20 mouse cellular contexts compared by ENCODE assay signal in genomic region chr5:137753111-137753832, GRCm38 (mm10). TPM values are rescaled to one million over a fixed set of nuclear protein-coding genes. Genes with fewer than 3 reads are reported as not detected.
DNase-seq lines count a peak whose midpoint lies in the region; ATAC-seq and TF ChIP-seq lines count a peak whose summit lies in the region.
"Had no signal": no experiment of that assay in that cellular context is flagged by ENCODE, and none has a peak within 500 bp of the region (broad histone marks: within the 10 kb centered on the region; RNA-seq: fewer than 3 reads in every experiment).

No protein-coding gene starts in this region.

- TF ChIP-seq EP300 in stomach, postnatal 0 days (optimal IDR thresholded peaks at IDR 0.05) = no peak

- peaks cover 21% of the 10 kb centered on the region for H3K36me3 ChIP-seq in heart, embryonic 16.5 days (ENCODE audit: control insufficient read depth, insufficient read depth)
- H3K36me3 ChIP-seq in stomach, postnatal 0 days (ENCODE audit: control insufficient read depth, insufficient read depth, low read length) = peaks cover 25% of the 10 kb centered on the region

- peaks cover 11% of the 10 kb centered on the region for H3K4me1 ChIP-seq in lung, adult 2 months (ENCODE audit: control insufficient read depth, insufficient read depth, low read length)
- peaks cover 71% of the 10 kb centered on the region for H3K4me1 ChIP-seq in heart, embryonic 16.5 days (ENCODE audit: control insufficient read depth, insufficient read depth, low read length)
- peaks cover 6% of the 10 kb centered on the region; the same call in 1 of the 2 replicates for H3K4me1 ChIP-seq in stomach, postnatal 0 days (replicated peaks; ENCODE audit: control insufficient read depth, insufficient read depth)

- H3K27ac ChIP-seq in heart, embryonic 16.5 days (ENCODE audit: low read length) = peak overlapping the region; percentile 58
- H3K27ac ChIP-seq in stomach, postnatal 0 days (replicated peaks) = no peak overlapping the region
- H3K27ac ChIP-seq: embryonic facial prominence, embryonic 15.5 days; hindbrain, embryonic 14.5 days; left cerebral cortex, adult 2 months; limb, embryonic 12.5 days had no signal

- no peak for ATAC-seq in heart, embryonic 16.5 days (replicated peaks; ENCODE audit: extremely low read depth, insufficient read depth, low FRiP score)
- 0 out of 2 replicates have a peak, but pooled peaks have one; percentile 27 for ATAC-seq in stomach, postnatal 0 days (ENCODE audit: low FRiP score, low TSS enrichment)
- no peak for ATAC-seq in megakaryocyte, adult 5-6 weeks (ENCODE audit: poor library complexity, severe bottlenecking)
- ATAC-seq: intestine, postnatal 0 days; midbrain, embryonic 16.5 days; Patski had no signal

- H3K4me3 ChIP-seq in lung, adult 2 months (replicated peaks; ENCODE audit: extremely low read depth, low read depth, low read length) = no peak overlapping the region
- H3K4me3 ChIP-seq in heart, embryonic 16.5 days (ENCODE audit: low read length) = no peak overlapping the region
- H3K4me3 ChIP-seq in stomach, postnatal 0 days (ENCODE audit: low read depth, low read length) = no peak overlapping the region
- H3K4me3 ChIP-seq: embryonic facial prominence, embryonic 15.5 days; left cerebral cortex, adult 2 months; limb, embryonic 12.5 days had no signal

- H3K9ac ChIP-seq in heart, embryonic 16.5 days (ENCODE audit: low read length) = peak overlapping the region; percentile 55
- no peak overlapping the region for H3K9ac ChIP-seq in stomach, postnatal 0 days (ENCODE audit: low read length)
- H3K9ac ChIP-seq: embryonic facial prominence, embryonic 15.5 days; hindbrain, embryonic 14.5 days; limb, embryonic 12.5 days had no signal

- peak; percentile 59 to 72 for DNase-seq in heart, adult 18-20 months
- no peak for DNase-seq in heart, adult 8-10 months (ENCODE audit: low spot score)
- DNase-seq in lung, postnatal 14 days = peak; percentile 29
- DNase-seq in lung, adult 2 months = no peak
- DNase-seq in stomach, postnatal 0 days (ENCODE audit: low spot score) = no peak
- DNase-seq in right cerebral cortex, postnatal 10 days (ENCODE audit: low spot score in 2 of 2) = no peak
- DNase-seq: adrenal gland, postnatal 25 days; cerebellum, adult 18-20 months; kidney, postnatal 10 days; thymus, postnatal 36 days had no signal

- 59% methylated on average over 13 of the region's 13 CpGs for WGBS in lung, adult 2 months
- 53% methylated on average over 13 of the region's 13 CpGs for WGBS in heart, embryonic 16.5 days
- 53% methylated on average over 12 of the region's 13 CpGs for WGBS in stomach, postnatal 0 days

- H3K4me2 ChIP-seq in heart, embryonic 16.5 days (ENCODE audit: low read depth, low read length) = no peak overlapping the region; the same call in 1 of the 2 replicates
- H3K4me2 ChIP-seq in stomach, postnatal 0 days (replicated peaks; ENCODE audit: low read depth) = no peak overlapping the region
- H3K4me2 ChIP-seq: embryonic facial prominence, embryonic 15.5 days; hindbrain, embryonic 14.5 days; limb, embryonic 12.5 days had no signal

- no peaks in the 10 kb centered on the region for H3K9me3 ChIP-seq in heart, embryonic 16.5 days (replicated peaks; ENCODE audit: control insufficient read depth, low read length)
- H3K9me3 ChIP-seq in stomach, postnatal 0 days (ENCODE audit: control insufficient read depth, low read length) = no peaks in the 10 kb centered on the region
- H3K9me3 ChIP-seq: embryonic facial prominence, embryonic 15.5 days; limb, embryonic 12.5 days had no signal

- TF ChIP-seq POLR2A in lung, adult 2 months (IDR thresholded peaks at IDR 0.05; ENCODE audit: borderline replicate concordance, extremely low read depth, low read depth, low read length) = no peak

- no peak for TF ChIP-seq CTCF in lung, adult 2 months (IDR thresholded peaks at IDR 0.05; ENCODE audit: insufficient read depth, low read length)
- TF ChIP-seq CTCF in stomach, postnatal 0 days (IDR thresholded peaks at IDR 0.05; ENCODE audit: low read depth) = no peak

- no peaks in the 10 kb centered on the region for H3K27me3 ChIP-seq in heart, embryonic 16.5 days (ENCODE audit: control insufficient read depth, insufficient read depth, low read length)
- H3K27me3 ChIP-seq in stomach, postnatal 0 days (ENCODE audit: control insufficient read depth, insufficient read depth, low read length) = no peaks in the 10 kb centered on the region
- H3K27me3 ChIP-seq: embryonic facial prominence, embryonic 15.5 days; limb, embryonic 12.5 days; Patski had no signal

RNA-seq across cellular contexts. Expression of gene Tsc22d4, which starts 7.7 kb away (rescaled TPM):
- 100 to 1,000 TPM; 240 to 253 TPM for total RNA-seq in heart, adult 18-20 months (2021)
- total RNA-seq in heart, adult 8-10 months (2022) = 100 to 1,000 TPM; 237 to 281 (median 242) TPM
- polyA plus RNA-seq in lung, adult 2 months (2012; rRNA removed) = 103 and 110 TPM in 2 replicates
- 164 and 189 TPM in 2 replicates for polyA plus RNA-seq in heart, embryonic 16.5 days (2015; fragmentation: Nextera tagmentation; extraction: Ambion mirVana)
- 100 and 110 TPM in 2 replicates for polyA plus RNA-seq in stomach, postnatal 0 days (2015; fragmentation: Nextera tagmentation; extraction: Ambion mirVana)
- 55.9 and 74.7 TPM in 2 replicates for total RNA-seq in megakaryocyte, adult 5-6 weeks (2015)
- 112 and 113 TPM in 2 replicates for total RNA-seq in megakaryocyte, adult 5-6 weeks (2017)

RNA-seq across cellular contexts. Expression of gene Nyap1, which starts 11.9 kb away (rescaled TPM):
- total RNA-seq in heart, adult 18-20 months (2021) = 1 to 10 TPM in 1 of 2 experiments, under 1 TPM in 1; 0.79 to 1.1 TPM
- total RNA-seq in heart, adult 8-10 months (2022) = under 1 TPM; 0.35 to 0.89 (median 0.81) TPM
- 2.3 and 2.4 TPM in 2 replicates for polyA plus RNA-seq in lung, adult 2 months (2012; rRNA removed)
- polyA plus RNA-seq in heart, embryonic 16.5 days (2015; fragmentation: Nextera tagmentation; extraction: Ambion mirVana) = 1.6 and 1.9 TPM in 2 replicates
- polyA plus RNA-seq in stomach, postnatal 0 days (2015; fragmentation: Nextera tagmentation; extraction: Ambion mirVana) = 1.0 TPM in 2 replicates
- total RNA-seq in megakaryocyte, adult 5-6 weeks (2015) = 0.21 and 0.27 TPM in 2 replicates
- 0.84 and 1.1 TPM in 2 replicates for total RNA-seq in megakaryocyte, adult 5-6 weeks (2017)
- total RNA-seq: megakaryocyte-erythroid progenitor cell, adult 5-6 weeks had no signal

RNA-seq across cellular contexts. Expression of gene Ppp1r35, which starts 25.4 kb away (rescaled TPM):
- total RNA-seq in heart, adult 18-20 months (2021) = 10 to 100 TPM in 1 of 2 experiments, 1 to 10 TPM in 1; 9.9 to 12.0 TPM
- total RNA-seq in heart, adult 8-10 months (2022) = 10 to 100 TPM in 1 of 4 experiments, 1 to 10 TPM in 3; 7.9 to 12.7 (median 8.6) TPM
- 32.7 and 46.7 TPM in 2 replicates for polyA plus RNA-seq in lung, adult 2 months (2012; rRNA removed)
- polyA plus RNA-seq in heart, embryonic 16.5 days (2015; fragmentation: Nextera tagmentation; extraction: Ambion mirVana) = 20.5 and 22.6 TPM in 2 replicates
- polyA plus RNA-seq in stomach, postnatal 0 days (2015; fragmentation: Nextera tagmentation; extraction: Ambion mirVana) = 16.8 and 17.2 TPM in 2 replicates
- 48.6 and 55.3 TPM in 2 replicates for total RNA-seq in megakaryocyte, adult 5-6 weeks (2015)
- 34.1 and 40.1 TPM in 2 replicates for total RNA-seq in megakaryocyte, adult 5-6 weeks (2017)

RNA-seq across cellular contexts. Expression of gene Mepce, which starts 34.2 kb away (rescaled TPM):
- total RNA-seq in heart, adult 18-20 months (2021) = 10 to 100 TPM; 24.2 to 28.7 TPM
- total RNA-seq in heart, adult 8-10 months (2022) = 10 to 100 TPM; 28.9 to 34.2 (median 31.4) TPM
- 43.3 and 44.2 TPM in 2 replicates for polyA plus RNA-seq in lung, adult 2 months (2012; rRNA removed)
- polyA plus RNA-seq in heart, embryonic 16.5 days (2015; fragmentation: Nextera tagmentation; extraction: Ambion mirVana) = 5.6 and 5.7 TPM in 2 replicates
- polyA plus RNA-seq in stomach, postnatal 0 days (2015; fragmentation: Nextera tagmentation; extraction: Ambion mirVana) = 5.8 and 6.8 TPM in 2 replicates
- 20.9 and 24.0 TPM in 2 replicates for total RNA-seq in megakaryocyte, adult 5-6 weeks (2015)
- total RNA-seq in megakaryocyte, adult 5-6 weeks (2017) = 16.2 and 22.8 TPM in 2 replicates

RNA-seq across cellular contexts. Expression of gene Zcwpw1, which starts 34.3 kb away (rescaled TPM):
- total RNA-seq in heart, adult 18-20 months (2021) = under 1 TPM; 0.22 to 0.72 TPM
- total RNA-seq in heart, adult 8-10 months (2022) = under 1 TPM; 0.31 to 0.57 (median 0.54) TPM
- 0.49 and 0.60 TPM in 2 replicates for polyA plus RNA-seq in lung, adult 2 months (2012; rRNA removed)
- 9.6 and 9.9 TPM in 2 replicates for polyA plus RNA-seq in heart, embryonic 16.5 days (2015; fragmentation: Nextera tagmentation; extraction: Ambion mirVana)
- 2.6 and 2.7 TPM in 2 replicates for polyA plus RNA-seq in stomach, postnatal 0 days (2015; fragmentation: Nextera tagmentation; extraction: Ambion mirVana)
- total RNA-seq in megakaryocyte, adult 5-6 weeks (2015) = 6.4 and 10.0 TPM in 2 replicates
- 16.1 and 18.1 TPM in 2 replicates for total RNA-seq in megakaryocyte, adult 5-6 weeks (2017)

Comparison
In these comparisons a context has a peak if more than half of its experiments do, and no peak if none do; other contexts are left out.
1. DNase-seq: peak in heart, adult 18-20 months (2 of 2) and lung, postnatal 14 days (single experiment); none in heart, adult 8-10 months (single experiment), lung, adult 2 months (single experiment), stomach, postnatal 0 days (single experiment) and right cerebral cortex, postnatal 10 days (0 of 2).